Mouse (Mus musculus) urinary bladder, postnatal 0 days (tissue): ENCODE measurements around the gene Bcl2l10. TPM values are rescaled to one million over a fixed set of nuclear protein-coding genes. Genes with fewer than 3 reads are reported as not detected.

Experiments
- polyA plus RNA-seq: library from polyadenylated mRNA; unstranded; fragments of >200 nt; fragmentation: Nextera tagmentation; extraction: Ambion mirVana; gene quantifications from 2 replicates; pipeline ENCODE4 v1.2.1, GENCODE M21; 2015

Bcl2l10 gene
- not detected in 2 replicates for polyA plus RNA-seq

GRCm38 (mm10) chr9:75347458-75347857 lies at the start of gene Bcl2l10:
Bcl2l10 (plus strand) TSS chr9:75347758.

GRCm38 (mm10) chr9:75306126-75306898 lies 41.2 kb upstream of the Bcl2l10 start, which contains the start of gene Gnb5:
Gnb5 (plus strand) TSS chr9:75306288.

Other genes starting within 250 kb of the Bcl2l10 start
- gene Myo5c, start 115.7 kb upstream of the Bcl2l10 start, polyA plus RNA-seq, result 1.5 TPM in 2 replicates
- gene Gnb5, start 41.5 kb upstream of the Bcl2l10 start, polyA plus RNA-seq, result 19.4 and 20.2 TPM in 2 replicates
- gene Mapk6, start 62.2 kb downstream of the Bcl2l10 start, polyA plus RNA-seq, result 46.9 and 56.9 TPM in 2 replicates
- gene Leo1, start 93.8 kb downstream of the Bcl2l10 start, polyA plus RNA-seq, result 17.3 and 19.5 TPM in 2 replicates
- 144 and 159 TPM in 2 replicates for gene Tmod3, start 211.9 kb downstream of the Bcl2l10 start, polyA plus RNA-seq